Mouse (Mus musculus): ENCODE results near the gene Cdkn3. TPM values are rescaled to one million over a fixed set of nuclear protein-coding genes. Genes with fewer than 3 reads are reported as not detected.
"Not testable (repeated sequence)": the region's sequence is repeated elsewhere in the genome, so short reads cannot be mapped to it uniquely, and the experiment has no call there.

Gene Cdkn3
- polyA plus RNA-seq, 2 experiments: 23.4 to 46.6 TPM

DNA sequence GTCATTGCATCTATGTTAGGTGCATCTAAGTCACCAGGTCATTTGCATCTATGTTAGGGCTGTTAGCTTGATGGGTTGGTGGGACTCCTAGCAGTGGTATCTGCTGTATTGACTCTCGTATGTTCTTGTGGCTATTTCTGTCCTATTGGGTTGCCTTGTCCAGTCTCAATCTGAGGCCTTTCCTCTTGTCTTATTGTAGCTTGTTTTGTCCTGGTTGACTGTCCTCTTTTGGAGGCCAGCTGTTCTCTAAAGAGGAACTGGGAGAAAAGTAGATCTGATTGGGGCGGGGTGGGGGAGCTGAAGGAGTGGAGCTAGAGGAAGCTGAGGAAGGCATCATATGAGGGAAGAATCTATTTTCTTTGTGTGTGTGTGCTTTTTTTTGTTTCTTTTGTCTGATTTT, 17.7 kb upstream of the Cdkn3 start:
- H3K9ac ChIP-seq (ENCODE audit: low read depth, low read length, severe bottlenecking): no peak overlapping the region

DNA sequence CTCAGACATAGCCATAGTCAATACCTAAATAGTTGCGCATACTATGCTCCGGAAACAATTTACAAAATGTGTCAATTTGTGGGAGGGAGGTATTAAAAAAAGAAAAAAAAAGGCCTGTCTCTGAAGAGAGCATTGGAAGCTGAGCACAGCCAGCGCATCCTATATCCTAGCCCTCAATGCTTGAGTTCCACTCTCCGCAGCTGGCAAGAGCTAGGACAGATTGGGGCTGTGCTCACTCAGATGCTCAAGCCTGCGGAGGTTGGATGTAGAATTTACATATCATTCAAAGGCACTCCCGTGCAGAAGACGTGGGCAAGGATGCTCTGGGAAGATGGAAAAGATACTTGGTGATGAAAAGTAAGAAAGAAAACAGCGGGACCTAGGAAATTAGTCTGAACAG, 14.9 kb upstream of the Cdkn3 start:
- DNase-seq (ENCODE audit: low spot score): no peak
- Histone ChIP-seq H3K36me3 (ENCODE audit: control insufficient read depth, insufficient read depth, low read length) (no peaks in the 10 kb centered on the region), H3K9me3 (ENCODE audit: control insufficient read depth, low read length) (no peaks in the 10 kb centered on the region), H3K27ac (replicated peaks; ENCODE audit: low read depth, low read length) (no peak overlapping the region), H3K4me2 (replicated peaks; ENCODE audit: low read depth, low read length, severe bottlenecking) (no peak overlapping the region), H3K4me1 (ENCODE audit: control insufficient read depth, insufficient read depth, low read length) (no peaks in the 10 kb centered on the region), H3K4me3 (replicated peaks; ENCODE audit: low read length) (no peak overlapping the region), H3K27me3 (ENCODE audit: control insufficient read depth, insufficient read depth, low read length) (no peaks in the 10 kb centered on the region), H3K9ac (ENCODE audit: low read depth, low read length, severe bottlenecking) (no peak overlapping the region)
- 93% methylated on average over 8 of the region's 8 CpGs for WGBS
- ATAC-seq (ENCODE audit: low FRiP score, low read depth): no peak
- no peak for TF ChIP-seq POLR2A (IDR thresholded peaks at IDR 0.05; ENCODE audit: borderline replicate concordance, extremely low read depth, insufficient read depth, insufficient read length)

More for the DNA sequence above, 17.7 kb upstream of the Cdkn3 start:
- Histone ChIP-seq H3K27ac (replicated peaks; ENCODE audit: low read depth, low read length) (no peak overlapping the region), H3K36me3 (ENCODE audit: control insufficient read depth, insufficient read depth, low read length) (no peaks in the 10 kb centered on the region), H3K4me3 (replicated peaks; ENCODE audit: low read length) (no peak overlapping the region), H3K9me3 (ENCODE audit: control insufficient read depth, low read length) (no peaks in the 10 kb centered on the region), H3K4me2 (replicated peaks; ENCODE audit: low read depth, low read length, severe bottlenecking) (no peak overlapping the region), H3K27me3 (ENCODE audit: control insufficient read depth, insufficient read depth, low read length) (no peaks in the 10 kb centered on the region), H3K4me1 (ENCODE audit: control insufficient read depth, insufficient read depth, low read length) (no peaks in the 10 kb centered on the region)
- 95% methylated on average over 2 of the region's 2 CpGs for WGBS
- DNase-seq (ENCODE audit: low spot score) (no peak), ATAC-seq (ENCODE audit: low FRiP score, low read depth) (no peak)
- TF ChIP-seq POLR2A (IDR thresholded peaks at IDR 0.05; ENCODE audit: borderline replicate concordance, extremely low read depth, insufficient read depth, insufficient read length): no peak

DNA sequence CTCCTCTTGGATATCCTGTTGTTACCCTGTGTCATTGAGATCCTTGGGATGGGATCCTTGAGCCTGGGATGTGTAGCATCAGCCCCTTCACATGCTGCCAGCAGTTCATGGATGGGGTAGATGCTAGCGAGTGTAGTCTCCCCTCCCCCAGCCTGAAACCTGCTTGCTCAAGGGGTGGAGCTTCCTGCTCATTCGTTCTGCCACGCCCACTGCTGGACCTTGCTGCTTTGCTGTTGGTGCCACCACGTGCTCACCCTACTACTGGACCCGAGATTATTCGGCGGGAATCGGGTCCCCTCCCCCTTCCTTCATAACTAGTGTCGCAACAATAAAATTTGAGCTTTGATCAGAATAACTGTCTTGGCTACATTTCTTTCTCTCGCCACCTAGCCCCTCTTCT, 6.0 kb upstream of the Cdkn3 start:
- not testable (repeated sequence) for H3K27me3 ChIP-seq (ENCODE audit: control insufficient read depth, insufficient read depth, low read length); H3K4me1 ChIP-seq (ENCODE audit: control insufficient read depth, insufficient read depth, low read length); DNase-seq (ENCODE audit: low spot score); H3K9ac ChIP-seq (ENCODE audit: low read depth, low read length, severe bottlenecking); H3K4me3 ChIP-seq (replicated peaks; ENCODE audit: low read length); H3K36me3 ChIP-seq (ENCODE audit: control insufficient read depth, insufficient read depth, low read length); H3K4me2 ChIP-seq (replicated peaks; ENCODE audit: low read depth, low read length, severe bottlenecking); ATAC-seq (ENCODE audit: low FRiP score, low read depth); H3K9me3 ChIP-seq (ENCODE audit: control insufficient read depth, low read length); H3K27ac ChIP-seq (replicated peaks; ENCODE audit: low read depth, low read length)
- WGBS: 58% methylated on average over 8 of the region's 10 CpGs

DNA sequence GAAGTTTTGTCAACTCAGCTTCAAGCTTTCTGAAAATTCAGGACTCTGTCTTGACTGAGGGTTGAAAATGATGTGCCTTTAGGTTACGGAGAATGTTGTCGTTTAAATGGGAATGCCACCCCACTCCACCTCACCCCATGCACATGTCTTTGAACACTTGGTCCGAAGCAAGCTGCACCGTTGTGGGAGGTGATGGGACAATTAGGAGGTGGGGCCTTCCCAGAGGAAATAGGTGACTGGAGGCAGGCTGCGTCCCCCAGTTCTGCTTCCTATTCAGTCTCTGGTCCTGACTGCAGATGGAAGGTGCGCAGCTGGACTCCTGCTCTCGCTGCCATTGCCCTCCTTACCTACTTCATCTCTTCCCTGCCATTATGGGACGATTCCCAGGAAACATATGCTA, 4.5 kb upstream of the Cdkn3 start:
- no peak for TF ChIP-seq POLR2A (IDR thresholded peaks at IDR 0.05; ENCODE audit: borderline replicate concordance, extremely low read depth, insufficient read depth, insufficient read length)
- H3K9me3 ChIP-seq (ENCODE audit: control insufficient read depth, low read length): peaks cover 5% of the 10 kb centered on the region; the same call in 1 of the 2 replicates
- H3K4me1 ChIP-seq (ENCODE audit: control insufficient read depth, insufficient read depth, low read length): 0 out of 2 replicates have a peak, but pooled peaks cover 1% of the 10 kb centered on the region
- no peak overlapping the region for H3K9ac ChIP-seq (ENCODE audit: low read depth, low read length, severe bottlenecking)
- no peaks in the 10 kb centered on the region for H3K36me3 ChIP-seq (ENCODE audit: control insufficient read depth, insufficient read depth, low read length)
- no peak overlapping the region for H3K4me2 ChIP-seq (replicated peaks; ENCODE audit: low read depth, low read length, severe bottlenecking)
- H3K27ac ChIP-seq (replicated peaks; ENCODE audit: low read depth, low read length): no peak overlapping the region
- 89% methylated on average over 8 of the region's 8 CpGs for WGBS
- no peaks in the 10 kb centered on the region for H3K27me3 ChIP-seq (ENCODE audit: control insufficient read depth, insufficient read depth, low read length)
- DNase-seq (ENCODE audit: low spot score) (no peak), ATAC-seq (ENCODE audit: low FRiP score, low read depth) (no peak)
- H3K4me3 ChIP-seq (replicated peaks; ENCODE audit: low read length): no peak overlapping the region

DNA sequence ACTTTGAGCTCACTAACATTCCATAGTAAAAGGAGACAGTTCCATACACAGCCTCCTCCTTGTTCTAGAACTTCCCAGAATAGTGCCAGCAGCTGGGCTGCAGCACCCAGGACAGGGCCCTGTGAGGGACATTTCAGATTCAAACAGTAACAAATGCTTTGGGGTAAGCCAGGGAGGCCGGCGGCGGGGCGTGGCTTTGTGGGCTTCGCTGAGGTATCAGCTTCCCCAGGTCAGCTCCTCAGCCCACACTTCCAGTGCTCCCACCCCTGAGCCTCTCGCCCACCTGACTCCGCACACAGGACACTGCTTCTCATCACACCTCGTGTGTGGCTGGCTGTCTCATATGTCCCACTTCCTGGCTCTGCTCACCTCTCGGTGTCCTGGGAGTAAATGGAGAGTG, 2.6 kb upstream of the Cdkn3 start:
- Histone ChIP-seq H3K27ac (replicated peaks; ENCODE audit: low read depth, low read length) (no peak overlapping the region), H3K9ac (ENCODE audit: low read depth, low read length, severe bottlenecking) (no peak overlapping the region), H3K4me2 (replicated peaks; ENCODE audit: low read depth, low read length, severe bottlenecking) (no peak overlapping the region), H3K36me3 (ENCODE audit: control insufficient read depth, insufficient read depth, low read length) (no peaks in the 10 kb centered on the region), H3K27me3 (ENCODE audit: control insufficient read depth, insufficient read depth, low read length) (no peaks in the 10 kb centered on the region), H3K9me3 (ENCODE audit: control insufficient read depth, low read length) (peaks cover 5% of the 10 kb centered on the region; the same call in 1 of the 2 replicates), H3K4me1 (ENCODE audit: control insufficient read depth, insufficient read depth, low read length) (0 out of 2 replicates have a peak, but pooled peaks cover 6% of the 10 kb centered on the region), H3K4me3 (replicated peaks; ENCODE audit: low read length) (no peak overlapping the region)
- ATAC-seq (ENCODE audit: low FRiP score, low read depth) (no peak), DNase-seq (ENCODE audit: low spot score) (no peak)
- no peak for TF ChIP-seq POLR2A (IDR thresholded peaks at IDR 0.05; ENCODE audit: borderline replicate concordance, extremely low read depth, insufficient read depth, insufficient read length)
- WGBS: 64% methylated on average over 9 of the region's 9 CpGs

DNA sequence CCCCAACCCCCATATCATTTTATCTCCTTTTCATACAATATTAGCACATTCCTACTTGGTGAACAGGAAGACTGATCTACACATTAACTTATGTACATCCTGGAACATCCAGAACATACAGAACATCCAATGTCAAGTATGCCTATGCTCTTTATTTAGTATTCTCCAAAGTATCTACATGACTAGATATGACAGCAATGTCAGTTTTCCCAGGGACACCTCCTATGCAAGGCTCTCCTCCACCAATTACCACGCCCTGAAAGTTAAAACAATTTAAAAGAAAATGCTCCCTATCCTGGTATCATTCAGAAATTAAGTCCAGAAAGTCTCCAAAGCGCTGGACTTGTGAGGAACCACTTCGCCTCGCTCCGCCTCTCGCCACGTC, 379 bp upstream of the Cdkn3 start:
- Histone ChIP-seq H3K4me2 (replicated peaks; ENCODE audit: low read depth, low read length, severe bottlenecking) (peak overlapping the region; percentile 88), H3K4me1 (ENCODE audit: control insufficient read depth, insufficient read depth, low read length) (0 out of 2 replicates have a peak, but pooled peaks cover 6% of the 10 kb centered on the region), H3K4me3 (replicated peaks; ENCODE audit: low read length) (peak overlapping the region; percentile 72), H3K27ac (replicated peaks; ENCODE audit: low read depth, low read length) (no peak overlapping the region), H3K27me3 (ENCODE audit: control insufficient read depth, insufficient read depth, low read length) (no peaks in the 10 kb centered on the region), H3K9ac (ENCODE audit: low read depth, low read length, severe bottlenecking) (no peak overlapping the region), H3K9me3 (ENCODE audit: control insufficient read depth, low read length) (peaks cover 5% of the 10 kb centered on the region; the same call in 1 of the 2 replicates), H3K36me3 (ENCODE audit: control insufficient read depth, insufficient read depth, low read length) (peaks cover 10% of the 10 kb centered on the region)
- no peak for DNase-seq (ENCODE audit: low spot score)
- no peak for TF ChIP-seq POLR2A (IDR thresholded peaks at IDR 0.05; ENCODE audit: borderline replicate concordance, extremely low read depth, insufficient read depth, insufficient read length)
- under 1% methylated on average over 7 of the region's 7 CpGs for WGBS
- 0 out of 2 replicates have a peak, but pooled peaks have one; percentile 9 for ATAC-seq (ENCODE audit: low FRiP score, low read depth)
